Mouse (Mus musculus) right cerebral cortex, adult 18-20 months (tissue): Measurements from ENCODE around the gene Mterf2.

ENCODE experiments used
- DNase-seq: peaks from one replicate; pipeline ENCODE4 v3.0.0; 2022; ENCODE audit warnings: mixed read lengths

The Mterf2 gene

DNA sequence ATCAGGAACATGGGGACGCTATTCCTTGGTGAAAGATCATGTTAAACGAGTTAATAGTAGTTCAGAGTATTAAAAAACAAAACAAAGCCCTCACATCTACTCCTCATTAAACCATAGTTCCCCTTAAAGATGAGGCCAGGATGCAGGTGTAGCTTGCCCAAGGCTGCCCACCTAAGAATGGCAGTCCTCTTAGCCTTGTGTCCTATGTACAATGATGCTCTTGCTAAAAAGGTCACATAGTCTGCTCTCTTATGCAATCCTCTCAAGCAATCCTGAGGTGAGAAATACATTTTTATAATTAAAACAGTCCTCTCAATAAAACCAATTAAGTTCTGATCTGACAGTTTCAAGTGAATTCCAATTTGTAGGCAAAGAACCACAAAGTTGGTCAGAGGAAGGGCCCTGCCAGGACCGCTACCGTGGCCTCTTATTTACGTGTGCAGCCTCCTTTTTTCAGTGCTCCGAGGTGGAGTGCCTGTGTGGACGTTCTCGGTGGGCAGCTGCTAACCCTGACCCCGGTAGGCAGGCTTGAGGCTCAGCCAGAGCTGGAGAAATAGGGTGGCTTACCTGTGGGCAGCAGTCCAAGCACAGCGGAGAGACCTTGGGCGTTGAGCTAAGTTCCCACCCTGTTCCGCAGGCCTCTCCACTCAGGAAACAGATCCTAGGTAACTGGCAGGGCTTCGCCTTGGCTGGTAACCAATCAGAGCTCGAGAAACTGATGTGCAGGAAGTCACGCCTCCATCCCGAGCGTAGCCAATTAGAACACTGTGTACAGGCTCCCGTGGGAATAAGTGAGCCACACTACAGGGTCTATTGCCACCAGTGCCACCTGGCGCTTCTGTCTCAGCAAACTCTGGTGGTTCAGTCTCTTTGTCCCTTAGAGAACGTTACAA, at the start of gene Mterf2:
TSS of gene Mterf2 (minus strand) at position 633 of the 893 bp plus-strand sequence.
- DNase-seq = peak; percentile 98

DNA sequence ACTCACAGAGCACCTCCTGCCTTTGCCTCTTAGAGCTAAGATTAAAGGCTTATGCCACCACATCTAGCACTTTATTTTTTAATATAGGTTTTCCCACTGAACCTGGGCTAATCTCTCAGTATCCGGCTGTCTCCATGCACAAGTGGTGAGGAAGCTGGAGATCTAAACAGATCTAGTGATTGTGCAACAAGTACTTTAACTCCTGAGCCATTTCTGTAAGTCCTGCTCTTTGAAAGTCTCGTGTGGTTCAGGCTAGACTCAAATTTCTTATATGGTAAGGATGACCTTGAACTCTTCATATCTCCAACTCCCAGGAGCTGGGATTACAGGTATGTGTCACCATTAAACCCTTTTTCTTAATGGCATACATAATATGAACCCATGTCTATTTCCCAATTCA, 48.8 kb upstream of the Mterf2 start:
- no peak for DNase-seq

DNA sequence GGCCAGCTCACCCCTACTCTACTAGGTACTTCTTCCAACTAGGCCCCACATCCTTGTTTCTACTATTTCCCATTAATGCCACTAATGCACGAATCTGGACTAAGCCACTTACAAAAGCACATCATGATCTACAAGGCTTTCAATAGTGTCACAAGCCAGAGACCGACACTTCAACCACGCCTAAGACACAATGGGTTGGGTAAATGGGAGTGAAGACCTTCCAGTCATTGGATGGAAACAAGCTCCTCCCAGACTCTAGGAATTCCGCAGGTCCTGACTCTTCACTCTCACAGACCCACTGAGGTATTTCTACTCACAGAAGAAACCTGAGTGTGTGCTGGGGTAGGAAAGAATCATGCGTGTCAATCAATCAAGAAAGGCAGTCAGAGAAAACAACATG, 37.5 kb upstream of the Mterf2 start:
- DNase-seq = no peak

DNA sequence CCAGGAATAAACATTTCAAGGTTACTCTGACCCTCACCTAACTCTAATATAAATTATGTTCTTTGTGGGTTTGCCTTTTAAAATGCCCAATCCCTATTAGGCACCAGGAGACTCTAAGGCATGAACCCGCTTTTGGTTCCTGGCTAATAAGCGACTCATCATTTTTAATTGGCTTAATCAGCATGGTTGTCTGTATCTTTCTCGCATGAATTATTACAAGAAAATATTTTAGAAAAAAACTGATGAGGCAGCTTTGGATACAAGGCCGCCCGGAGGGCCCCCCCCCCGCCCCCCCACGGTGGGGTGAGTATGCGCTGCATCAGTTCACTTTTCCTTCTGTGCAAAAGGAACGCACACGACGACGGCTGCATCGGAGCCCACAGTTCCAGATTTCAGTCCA, 37.0 kb upstream of the Mterf2 start:
- DNase-seq = no peak

DNA sequence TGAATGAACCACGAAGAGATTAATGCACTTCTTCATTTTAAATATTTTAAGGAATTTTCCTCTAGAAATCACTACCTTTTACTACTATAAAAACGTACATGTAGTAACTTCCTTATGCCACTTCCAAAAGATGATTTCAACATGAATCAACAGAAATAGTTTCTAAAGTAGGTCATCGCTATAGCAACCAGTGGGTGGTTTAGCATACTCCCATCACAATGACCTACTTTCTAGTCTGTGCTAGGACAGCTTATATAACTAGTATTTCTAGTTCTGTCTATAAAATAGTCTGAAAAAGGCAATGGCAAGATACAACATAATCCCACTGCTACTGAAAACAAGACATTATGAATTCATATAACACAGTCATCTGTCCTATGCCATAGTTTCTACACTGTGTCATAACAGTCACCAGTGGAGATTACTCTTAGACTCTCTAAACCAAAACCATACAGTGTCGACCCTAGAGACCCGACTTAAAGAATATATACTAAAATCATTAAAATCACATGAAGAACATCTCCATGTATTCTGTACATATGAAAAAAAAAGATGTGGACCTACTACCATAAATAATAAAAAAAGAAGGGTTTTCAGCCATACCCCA, 34.0 kb upstream of the Mterf2 start:
- peak; percentile 58 for DNase-seq

DNA sequence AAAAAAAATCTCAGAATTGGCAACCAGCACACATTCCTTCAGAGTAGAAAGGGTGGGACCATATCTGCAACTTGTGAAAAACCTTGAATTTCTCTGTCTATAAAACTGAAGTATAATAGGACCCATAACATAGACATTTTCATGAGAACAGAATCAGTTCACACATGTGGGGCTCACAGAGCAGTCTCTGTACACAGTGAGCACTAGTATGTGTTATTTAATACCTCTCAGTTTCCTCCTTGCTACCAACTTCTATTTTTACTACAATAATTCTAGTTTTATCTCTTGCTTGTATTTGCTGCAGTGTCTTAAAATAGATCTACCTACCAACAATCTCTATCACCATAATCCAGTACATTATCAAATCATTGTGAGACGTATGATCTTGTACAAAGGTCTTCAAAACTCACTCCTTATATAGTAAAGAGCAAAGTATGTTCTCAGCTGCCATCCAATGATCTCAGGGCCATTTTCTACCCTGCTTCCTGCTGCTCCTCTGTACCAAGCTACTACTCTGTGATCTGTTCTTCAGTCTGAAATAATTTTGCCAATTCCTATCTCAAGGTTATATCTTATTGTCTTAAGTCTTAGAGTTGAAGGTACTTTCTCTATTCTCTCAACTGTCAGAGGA, 32.3 kb upstream of the Mterf2 start:
- no peak for DNase-seq

DNA sequence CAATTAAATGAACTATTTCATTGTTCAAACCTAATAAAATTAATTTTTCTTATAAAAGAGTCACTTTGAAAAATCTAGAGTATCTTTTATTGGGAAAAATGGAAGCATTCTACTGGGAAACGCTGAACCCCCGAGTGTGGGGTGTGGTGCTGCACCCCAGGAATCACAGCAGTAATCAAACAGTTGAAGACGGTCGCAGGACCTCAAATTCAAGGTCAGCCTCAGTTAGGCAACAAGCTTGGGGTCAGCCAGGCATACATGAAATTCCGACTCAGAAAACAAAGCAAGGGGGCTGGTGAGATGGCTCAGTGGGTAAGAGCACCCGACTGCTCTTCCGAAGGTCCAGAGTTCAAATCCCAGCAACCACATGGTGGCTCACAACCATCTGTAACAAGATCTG, 29.6 kb upstream of the Mterf2 start:
- no peak for DNase-seq

DNA sequence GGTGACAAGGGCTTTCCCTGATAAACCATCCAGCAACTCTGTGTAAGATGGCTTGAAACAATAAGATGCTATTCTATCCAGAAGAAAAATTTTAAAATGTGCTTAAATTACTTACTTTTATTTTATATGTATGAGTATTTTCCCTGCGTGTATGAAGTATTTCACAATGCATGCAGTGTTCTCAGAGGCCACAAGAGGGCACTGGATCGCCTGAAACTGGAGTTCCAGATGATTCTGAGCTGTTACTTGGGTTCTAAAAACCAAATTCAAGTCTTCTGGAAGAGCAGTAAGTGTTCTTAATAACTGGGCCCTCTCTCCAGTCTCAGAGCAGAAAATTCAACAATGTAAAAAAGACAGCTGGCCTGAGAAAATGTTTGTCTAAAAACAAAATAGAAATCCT, 26.4 kb upstream of the Mterf2 start:
- DNase-seq = peak; percentile 68

DNA sequence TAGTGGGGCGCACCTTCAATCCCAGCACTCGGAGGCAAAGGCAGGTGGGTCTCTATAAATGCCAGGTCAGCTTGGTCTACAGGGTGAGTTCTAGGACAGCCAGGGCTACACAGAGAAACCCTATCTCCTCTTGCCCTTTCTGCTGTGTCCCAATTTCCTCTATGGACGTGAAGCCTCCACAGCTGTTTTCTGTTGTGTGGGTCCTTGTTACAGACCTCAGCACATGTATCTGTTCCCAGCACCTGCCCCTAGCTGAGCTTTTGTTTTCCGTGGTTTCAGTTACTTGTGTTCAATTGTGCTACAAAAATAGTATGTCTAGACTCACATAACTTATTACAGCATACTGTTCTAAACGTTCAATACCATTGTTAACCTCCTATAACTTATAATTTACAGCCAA, 21.4 kb upstream of the Mterf2 start:
- DNase-seq = no peak

DNA sequence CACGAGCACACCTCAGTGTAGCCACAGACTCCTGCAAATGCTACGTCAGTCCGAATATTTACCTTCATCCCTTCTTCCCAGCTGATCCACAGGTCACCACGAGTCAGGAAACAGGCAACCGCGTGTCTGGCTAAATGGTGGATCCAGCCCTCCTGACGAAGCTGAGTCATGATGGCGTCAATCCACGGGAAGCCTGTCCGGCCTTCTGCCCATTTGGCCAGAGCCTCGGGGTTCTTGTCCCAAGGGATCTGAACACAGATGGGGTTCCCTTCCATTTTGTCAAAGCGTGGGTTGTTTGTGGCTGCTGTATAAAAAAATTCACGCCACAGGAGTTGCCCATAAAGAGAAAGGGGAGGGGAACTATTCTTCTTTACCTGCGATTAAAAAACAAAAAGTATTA, 18.5 kb upstream of the Mterf2 start:
- DNase-seq = no peak

DNA sequence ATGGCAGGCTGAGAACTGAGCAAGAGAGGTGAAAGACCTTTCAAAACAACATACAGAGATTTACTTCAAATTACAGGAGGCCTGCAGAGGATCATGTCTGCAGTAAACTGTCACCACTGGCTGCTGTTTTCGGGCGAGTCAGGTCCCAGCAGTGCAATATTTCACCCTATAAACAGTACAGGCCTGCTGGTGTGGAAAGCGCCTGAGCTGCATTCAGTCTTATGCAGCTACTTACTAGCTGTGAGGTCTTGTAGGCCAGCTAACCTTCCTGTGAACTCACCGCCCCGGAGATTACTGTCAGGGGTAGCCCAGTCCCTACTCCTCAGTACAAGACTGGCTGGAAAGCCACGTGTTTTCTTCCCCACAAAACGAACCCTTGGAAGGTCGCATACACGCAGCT, 13.6 kb upstream of the Mterf2 start:
- no peak for DNase-seq

DNA sequence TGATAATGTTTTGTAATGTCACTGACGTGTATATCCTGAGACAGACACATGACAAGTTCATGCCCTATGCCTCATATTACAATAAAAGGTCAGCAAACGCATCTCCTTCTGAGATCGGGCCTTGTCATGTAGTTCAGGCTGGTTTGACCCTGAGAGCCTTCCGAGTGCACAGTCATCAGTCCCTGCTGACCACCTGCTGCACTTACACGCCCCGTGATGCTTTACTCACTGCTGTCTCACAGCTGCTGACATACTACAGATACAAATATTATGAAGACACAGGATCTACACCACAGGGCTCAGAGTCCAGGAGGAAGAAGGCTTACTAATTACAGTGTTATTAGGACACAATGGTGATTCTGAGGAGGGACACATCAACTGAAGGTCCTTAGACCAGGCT, 8.7 kb upstream of the Mterf2 start:
- DNase-seq = no peak

DNA sequence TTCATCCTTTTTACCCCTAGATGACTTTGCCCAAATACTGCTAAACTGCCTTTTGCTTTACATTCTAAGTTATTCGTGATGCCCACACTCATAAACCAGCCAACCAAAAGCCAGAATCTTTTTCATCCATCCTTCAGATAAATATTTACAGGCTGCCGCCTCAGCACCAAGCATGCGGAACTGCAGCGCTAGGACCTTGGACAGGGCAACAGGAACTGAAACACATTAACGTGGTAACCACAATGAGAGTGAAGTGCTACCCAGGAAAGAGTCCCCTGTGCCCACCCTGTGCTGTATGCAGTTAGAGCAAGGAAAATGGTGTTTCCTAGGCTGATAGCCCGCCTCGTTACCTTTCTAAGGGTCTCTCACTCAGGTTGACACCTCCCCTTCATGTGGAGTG, 626 bp upstream of the Mterf2 start:
- no peak for DNase-seq

DNA sequence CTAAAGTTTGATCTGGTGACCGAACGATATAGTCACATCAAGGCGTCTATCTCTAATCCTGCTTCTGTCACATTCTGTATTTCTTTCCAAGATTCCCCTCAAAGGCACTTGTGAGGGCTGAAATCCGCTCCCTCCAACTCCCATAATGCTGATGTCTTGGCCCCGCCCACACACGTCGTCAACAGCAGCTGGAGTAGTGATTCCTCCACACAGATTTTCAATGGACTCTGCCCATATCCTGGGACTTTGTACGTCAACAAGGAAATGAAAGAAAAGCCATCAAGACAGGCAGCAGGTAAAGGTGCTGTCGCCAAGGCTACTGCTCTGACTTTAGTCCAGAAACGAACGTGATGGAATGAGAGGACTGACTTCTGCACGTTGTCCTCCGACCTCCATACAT, 2.6 kb downstream of the Mterf2 start:
- DNase-seq = no peak

DNA sequence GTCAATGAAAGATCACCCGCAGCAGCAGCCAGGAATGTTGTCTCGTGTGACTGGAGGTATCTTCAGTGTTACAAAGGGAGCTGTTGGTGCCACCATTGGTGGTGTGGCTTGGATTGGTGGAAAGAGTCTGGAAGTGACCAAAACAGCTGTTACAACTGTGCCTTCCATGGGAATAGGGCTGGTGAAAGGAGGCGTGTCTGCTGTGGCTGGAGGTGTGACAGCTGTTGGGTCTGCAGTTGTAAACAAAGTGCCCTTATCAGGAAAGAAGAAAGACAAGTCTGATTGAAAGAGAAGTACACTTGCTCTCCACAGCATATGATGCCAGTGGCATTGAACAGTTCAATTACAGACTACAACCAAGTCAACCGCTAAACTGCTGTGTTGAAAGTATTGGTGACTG, 13.4 kb downstream of the Mterf2 start:
- DNase-seq = no peak

DNA sequence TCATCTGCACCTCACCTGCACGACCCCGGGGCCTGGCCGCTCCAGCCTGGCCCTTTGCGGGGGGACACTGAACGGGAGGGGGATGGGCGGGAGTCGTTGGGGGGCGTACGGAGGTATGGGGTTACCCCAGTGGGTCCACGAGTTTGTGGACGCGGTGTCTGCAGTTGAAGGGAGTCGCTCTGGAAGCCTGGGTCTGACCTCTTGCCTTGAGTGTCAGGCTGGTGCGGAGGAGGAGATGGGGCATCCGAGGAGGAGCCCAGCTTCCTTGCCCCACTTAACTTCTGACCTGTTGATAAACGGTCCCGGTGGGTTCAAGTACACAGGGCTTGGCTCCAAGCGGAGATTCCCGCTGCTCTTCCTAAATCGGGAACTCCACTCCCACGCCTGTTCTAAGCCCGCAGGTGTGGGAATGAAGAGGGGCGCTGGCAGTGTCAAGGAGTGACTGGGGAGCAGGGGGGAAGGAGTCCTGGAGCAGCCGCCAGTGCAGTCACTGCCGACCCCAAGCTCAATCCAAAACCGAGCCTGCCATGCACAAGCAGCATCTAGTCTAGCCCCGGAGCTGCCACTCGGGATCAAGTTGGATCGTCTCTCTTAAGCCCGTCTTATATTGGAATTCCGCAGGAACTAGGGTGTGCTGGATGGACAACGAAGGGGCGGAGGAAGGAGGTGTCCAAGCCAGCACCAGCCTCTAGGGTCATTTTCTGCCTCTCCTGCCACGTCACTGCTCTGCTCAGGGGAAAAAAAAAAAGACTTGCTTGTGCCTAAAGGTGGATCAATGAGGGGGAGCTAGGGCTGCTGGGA, 24.5 kb downstream of the Mterf2 start:
- DNase-seq = peak; percentile 38

DNA sequence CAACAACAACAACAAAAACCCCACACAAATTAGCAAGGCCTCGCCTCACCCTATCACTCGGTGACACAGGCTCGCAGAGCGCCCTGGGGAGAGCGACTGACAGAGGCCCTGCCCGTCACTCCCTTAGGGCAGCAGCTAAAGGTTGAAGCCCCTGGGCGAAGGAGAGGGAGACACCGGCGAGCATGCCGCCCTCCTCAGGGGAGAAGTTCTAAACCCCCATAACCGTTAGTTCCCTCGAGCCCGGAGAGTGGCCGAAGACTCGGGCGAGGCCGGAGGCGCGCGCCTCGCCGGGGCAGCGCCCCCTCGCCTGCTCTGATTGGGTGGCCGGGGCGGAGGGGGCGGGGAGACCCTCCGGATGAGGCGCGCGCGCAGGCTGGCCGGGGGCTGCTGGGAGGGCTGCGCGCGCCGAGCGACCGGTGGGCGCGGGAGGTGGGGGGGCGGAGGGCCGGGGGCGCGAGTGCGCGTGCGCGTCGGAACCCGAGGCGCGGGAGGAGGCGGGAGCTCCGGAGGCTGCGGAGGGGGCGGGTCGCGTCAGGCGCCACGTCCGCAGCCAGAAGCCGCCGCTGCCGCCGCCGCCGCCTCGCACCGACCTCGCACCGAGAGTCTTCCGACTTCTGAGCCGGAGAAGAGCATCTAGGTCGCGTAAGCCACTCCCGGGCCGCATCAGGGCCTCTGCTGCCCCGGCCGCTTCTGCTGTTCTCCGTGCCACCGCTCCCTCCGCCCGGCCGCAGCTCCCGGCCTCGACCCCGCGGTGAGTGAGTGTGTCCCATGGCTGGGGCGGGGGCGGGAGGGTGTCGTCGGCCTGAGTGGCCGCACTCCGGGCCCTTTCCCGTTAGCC, 25.4 kb downstream of the Mterf2 start, which contains the start of the genes Fhl4 and Tmem263:
TSS of gene Fhl4 (minus strand) at position 249 of the 838 bp plus-strand sequence.
TSS of gene Tmem263 (plus strand) at position 381 of the 838 bp plus-strand sequence.
- peak; percentile 71 for DNase-seq

DNA sequence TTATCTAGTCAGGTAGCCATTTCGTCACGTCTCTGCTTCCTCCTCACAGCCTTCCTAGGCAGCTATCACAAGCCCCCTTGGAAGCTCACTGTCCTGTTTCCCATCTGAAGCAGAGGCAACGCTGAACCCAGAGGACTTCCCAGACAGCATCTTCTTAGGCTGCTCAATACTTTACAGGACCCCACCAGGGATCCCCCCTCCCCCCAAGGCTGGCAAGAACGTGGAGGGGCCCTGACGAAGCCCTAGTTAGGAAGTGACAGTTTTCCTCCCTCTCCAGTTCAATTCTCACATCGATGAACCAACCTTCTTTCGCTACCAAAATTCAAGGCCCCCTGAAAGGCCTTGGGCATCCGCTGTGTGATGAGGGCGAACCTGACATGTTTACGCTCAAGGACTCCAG, 26.0 kb downstream of the Mterf2 start:
- DNase-seq = no peak

DNA sequence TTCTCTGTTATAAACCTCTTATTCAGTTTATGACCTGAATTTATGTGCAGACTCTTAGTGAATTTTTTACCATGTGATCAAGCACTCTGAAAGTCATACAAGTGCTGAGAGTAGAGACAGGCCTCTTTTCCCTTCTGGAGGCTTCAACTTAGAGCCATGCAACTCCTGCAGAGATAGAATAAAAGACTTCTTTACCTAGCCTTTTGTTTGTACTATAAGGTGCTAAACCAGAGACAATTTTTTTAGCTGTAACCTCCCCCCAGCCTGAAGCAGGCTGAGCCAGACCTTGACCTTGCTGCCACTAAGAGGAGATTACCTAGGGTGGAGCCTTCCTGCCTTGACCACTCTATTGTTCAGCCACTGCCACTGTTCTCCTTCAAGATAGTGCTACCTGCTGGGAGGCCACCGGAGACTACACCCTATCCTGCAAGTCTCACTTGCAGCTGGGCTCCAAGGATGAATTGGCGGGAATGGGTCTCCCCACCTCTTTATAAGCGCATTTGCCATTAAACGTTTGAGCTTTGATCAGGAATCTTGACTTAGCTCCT, 56.1 kb downstream of the Mterf2 start:
- DNase-seq = no peak
